Mouse (Mus musculus) neural tube, embryonic 13.5 days (tissue): ENCODE measurements around the gene Rprm. TPM values are rescaled to one million over a fixed set of nuclear protein-coding genes. Genes with fewer than 3 reads are reported as not detected.
A peak's percentile ranks its signal among the peaks of the same experiment; 100 is the strongest.

Experiments used
- ATAC-seq: fragments of 200-750 bp; cut with Nextera tagmentation; 2 replicates; pipeline ENCODE4 v1.8.0; 2017; ENCODE audit warnings: low read depth, mild to moderate bottlenecking, moderate TSS enrichment, moderate library complexity
- H3K27ac ChIP-seq: fragments of 300-500 bp; sonication (generic); replicated peaks from 2 replicates; pipeline ENCODE4 v1.5.1; 2015; ENCODE audit warnings: moderate library complexity, mild to moderate bottlenecking, inconsistent platforms
- H3K27me3 ChIP-seq: fragments of 300-500 bp; sonication (generic); 2 replicates; pipeline ENCODE4 v1.6.1; 2015; ENCODE audit warnings: mild to moderate bottlenecking, inconsistent platforms
- H3K36me3 ChIP-seq: fragments of 300-500 bp; sonication (generic); 2 replicates; pipeline ENCODE4 v1.6.1; 2015; ENCODE audit warnings: mild to moderate bottlenecking, inconsistent platforms
- H3K4me1 ChIP-seq: fragments of 300-500 bp; sonication (generic); replicated peaks from 2 replicates; pipeline ENCODE4 v1.6.1; 2015; ENCODE audit warnings: inconsistent platforms
- H3K4me2 ChIP-seq: fragments of 300-500 bp; sonication (generic); 2 replicates; pipeline ENCODE4 v1.6.1; 2015; ENCODE audit warnings: inconsistent platforms, mild to moderate bottlenecking, moderate library complexity
- H3K4me3 ChIP-seq: fragments of 300-500 bp; sonication (generic); 2 replicates; pipeline ENCODE4 v1.5.1; 2015; ENCODE audit warnings: mild to moderate bottlenecking, inconsistent platforms
- H3K9ac ChIP-seq: fragments of 300-500 bp; sonication (generic); 2 replicates; pipeline ENCODE4 v1.6.1; 2015; ENCODE audit warnings: moderate library complexity, mild to moderate bottlenecking, inconsistent platforms
- H3K9me3 ChIP-seq: fragments of 300-500 bp; sonication (generic); 2 replicates; pipeline ENCODE4 v1.6.1; 2016; ENCODE audit warnings: inconsistent platforms
- WGBS: fragments of 180-500 bp; shearing (Covaris S2); methylation state at CpG from one replicate; pipeline ENCODE4 v1.1.7; 2015; 5-methylcytosine and 5-hydroxymethylcytosine counted together
- polyA plus RNA-seq: library from polyadenylated mRNA; unstranded; fragments of >200 nt; fragmentation: Nextera tagmentation; extraction: Ambion mirVana; gene quantifications from 2 replicates; pipeline ENCODE4 v1.2.1, GENCODE M21; 2015

Gene Rprm
- 171 and 187 TPM in 2 replicates for polyA plus RNA-seq

GRCm38 (mm10) chr2:54085430-54086087 is at the start of gene Rprm:
TSS of gene Rprm (minus strand) at chr2:54085552.
- peak within 1 kb of the TSS; percentile 59 for H3K4me3 ChIP-seq
- ATAC-seq = peak; percentile 92
- WGBS = 6% methylated on average over 27 of the region's 27 CpGs

GRCm38 (mm10) chr2:54119305-54119704 is 34.0 kb upstream of the Rprm start:
- ATAC-seq = peak; percentile 43; the same call in 1 of the 2 replicates
- Histone ChIP-seq H3K4me1 (no peaks in the 10 kb centered on the region; the same call in 1 of the 2 replicates), H3K4me2 (peak overlapping the region; percentile 16; the same call in 1 of the 2 replicates)

More at GRCm38 (mm10) chr2:54085430-54086087, at the start of gene Rprm:
- no peaks in the 10 kb centered on the region for H3K36me3 ChIP-seq
- peak within 1 kb of the TSS; percentile 88 for H3K4me2 ChIP-seq
- H3K4me1 ChIP-seq = peaks cover 29% of the 10 kb centered on the region
- H3K27me3 ChIP-seq = peaks cover 4% of the 10 kb centered on the region; the same call in 1 of the 2 replicates
- H3K9me3 ChIP-seq = no peaks in the 10 kb centered on the region
- H3K27ac ChIP-seq = peak within 1 kb of the TSS; percentile 82
- H3K9ac ChIP-seq = peak within 1 kb of the TSS; percentile 74

DNA sequence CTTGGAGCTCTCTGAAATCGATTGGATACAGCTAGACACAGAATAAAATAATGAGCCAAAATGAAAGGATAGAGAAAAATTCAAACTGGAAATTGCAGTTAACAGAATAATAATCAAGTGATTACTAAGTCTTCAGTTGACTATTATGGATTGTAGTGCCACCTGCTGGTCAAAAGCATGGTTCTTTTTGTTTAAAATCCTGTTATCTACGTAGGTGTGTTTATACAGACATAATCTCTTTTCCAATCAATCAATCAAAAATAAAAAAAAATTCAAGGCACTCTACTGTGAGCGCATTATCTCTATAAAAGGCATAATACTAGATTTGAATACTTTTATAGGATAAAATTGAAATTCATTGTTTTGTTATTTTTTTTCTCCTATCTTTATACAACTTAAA is 33.5 kb upstream of the Rprm start:
- 0 out of 2 replicates have a peak, but pooled peaks have one; percentile 15 for ATAC-seq
- H3K4me2 ChIP-seq = no peak overlapping the region; the same call in 1 of the 2 replicates
- H3K4me3 ChIP-seq = no peak overlapping the region
- no peaks in the 10 kb centered on the region for H3K27me3 ChIP-seq
- no peaks in the 10 kb centered on the region for H3K9me3 ChIP-seq
- whole genome bisulfite sequencing = 26% methylated on average over 3 of the region's 3 CpGs
- H3K27ac ChIP-seq = no peak overlapping the region
- no peak overlapping the region for H3K9ac ChIP-seq
- no peaks in the 10 kb centered on the region for H3K36me3 ChIP-seq
- no peaks in the 10 kb centered on the region; the same call in 1 of the 2 replicates for H3K4me1 ChIP-seq

More at GRCm38 (mm10) chr2:54119305-54119704, 34.0 kb upstream of the Rprm start:
- Histone ChIP-seq H3K9ac (no peak overlapping the region), H3K27ac (no peak overlapping the region), H3K27me3 (no peaks in the 10 kb centered on the region), H3K9me3 (no peaks in the 10 kb centered on the region), H3K36me3 (no peaks in the 10 kb centered on the region), H3K4me3 (no peak overlapping the region)
- WGBS = 56% methylated on average over 6 of the region's 6 CpGs

DNA sequence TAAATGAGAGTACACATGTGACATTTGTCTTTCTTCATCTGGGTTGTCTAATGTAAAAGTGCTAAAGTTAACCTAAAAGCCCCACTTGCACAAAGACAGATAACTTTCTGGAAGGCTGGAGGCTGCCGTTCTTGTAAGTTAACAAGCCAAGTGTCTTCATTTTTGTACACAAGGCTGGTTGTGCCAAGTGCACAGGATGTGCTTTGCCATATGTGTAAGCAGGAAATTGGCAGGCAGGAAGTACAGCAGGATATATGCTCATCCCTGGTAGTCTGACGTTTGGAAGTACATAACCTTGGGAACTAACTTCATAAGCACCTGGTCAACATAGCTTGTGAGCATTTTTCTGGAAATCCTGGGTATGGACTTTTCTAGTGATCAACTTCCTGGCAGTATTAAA is 25.9 kb upstream of the Rprm start:
- no peak overlapping the region for H3K4me2 ChIP-seq
- H3K27ac ChIP-seq = no peak overlapping the region
- H3K36me3 ChIP-seq = no peaks in the 10 kb centered on the region
- H3K27me3 ChIP-seq = no peaks in the 10 kb centered on the region
- WGBS = 85% methylated on average over 2 of the region's 2 CpGs
- no peak for ATAC-seq
- H3K9ac ChIP-seq = no peak overlapping the region
- H3K4me1 ChIP-seq = no peaks in the 10 kb centered on the region
- no peaks in the 10 kb centered on the region for H3K9me3 ChIP-seq
- no peak overlapping the region for H3K4me3 ChIP-seq

DNA sequence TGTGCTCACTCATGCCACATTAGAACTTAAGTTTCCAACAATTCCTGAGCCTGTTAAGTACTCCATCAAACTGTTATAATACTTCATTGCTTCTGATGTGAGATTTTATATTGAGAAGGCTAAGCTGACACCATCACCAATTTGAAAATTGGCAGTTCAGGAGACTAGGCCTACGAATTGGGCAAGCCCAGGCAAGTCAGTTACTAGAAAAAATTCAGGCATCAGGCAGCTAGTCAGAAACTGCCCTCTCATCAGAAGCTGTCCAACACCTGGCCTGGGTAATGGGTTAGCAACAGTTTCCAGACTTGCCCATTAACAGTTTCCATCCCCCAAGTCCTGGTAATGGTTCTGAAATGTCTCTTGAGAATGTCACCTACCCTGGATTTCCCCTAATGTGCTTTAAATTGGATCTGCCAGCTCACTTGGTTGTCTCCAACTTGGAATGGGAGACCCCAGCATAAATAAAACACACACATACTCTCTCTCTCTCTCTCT is 20.9 kb upstream of the Rprm start:
- no peak overlapping the region for H3K9ac ChIP-seq
- ATAC-seq = no peak
- 81% methylated on average over 1 of the region's 1 CpGs for WGBS

GRCm38 (mm10) chr2:54099939-54100338 is 14.6 kb upstream of the Rprm start:
- 82% methylated on average over 1 of the region's 1 CpGs for WGBS
- ATAC-seq = no peak

More for the DNA sequence above, 20.9 kb upstream of the Rprm start:
- no peaks in the 10 kb centered on the region for H3K27me3 ChIP-seq
- no peaks in the 10 kb centered on the region for H3K9me3 ChIP-seq
- H3K4me1 ChIP-seq = no peaks in the 10 kb centered on the region
- no peaks in the 10 kb centered on the region for H3K36me3 ChIP-seq
- H3K4me3 ChIP-seq = no peak overlapping the region
- no peak overlapping the region for H3K4me2 ChIP-seq
- no peak overlapping the region for H3K27ac ChIP-seq

DNA sequence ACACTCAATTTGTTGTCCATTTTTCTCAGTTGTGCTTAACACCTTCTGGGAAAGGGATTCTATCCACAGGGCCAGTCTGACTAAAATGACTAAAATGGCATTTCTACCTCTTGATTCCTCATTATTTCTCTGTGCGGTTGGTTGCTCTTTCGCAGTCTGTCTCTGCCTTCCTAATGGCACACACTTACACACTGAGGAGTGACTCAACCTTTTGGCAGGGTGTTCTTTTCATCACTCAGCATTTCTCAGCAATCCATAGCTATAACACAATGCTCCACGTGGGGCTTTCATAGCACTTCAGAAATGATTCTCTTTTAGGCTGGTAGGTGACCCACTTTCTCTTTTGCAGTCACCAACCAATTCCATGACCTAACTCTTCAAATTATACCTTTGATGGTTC is 7.3 kb upstream of the Rprm start:
- 89% methylated on average over 3 of the region's 3 CpGs for WGBS
- ATAC-seq = no peak
- Histone ChIP-seq H3K36me3 (no peaks in the 10 kb centered on the region), H3K9me3 (no peaks in the 10 kb centered on the region), H3K27me3 (no peaks in the 10 kb centered on the region), H3K4me1 (no peaks in the 10 kb centered on the region), H3K4me3 (no peak overlapping the region), H3K9ac (no peak overlapping the region), H3K4me2 (no peak overlapping the region), H3K27ac (no peak overlapping the region)

More at GRCm38 (mm10) chr2:54099939-54100338, 14.6 kb upstream of the Rprm start:
- no peaks in the 10 kb centered on the region for H3K36me3 ChIP-seq
- H3K27ac ChIP-seq = no peak overlapping the region
- no peak overlapping the region for H3K4me3 ChIP-seq
- no peak overlapping the region for H3K4me2 ChIP-seq
- no peak overlapping the region for H3K9ac ChIP-seq
- no peaks in the 10 kb centered on the region for H3K27me3 ChIP-seq
- H3K4me1 ChIP-seq = no peaks in the 10 kb centered on the region
- no peaks in the 10 kb centered on the region for H3K9me3 ChIP-seq

DNA sequence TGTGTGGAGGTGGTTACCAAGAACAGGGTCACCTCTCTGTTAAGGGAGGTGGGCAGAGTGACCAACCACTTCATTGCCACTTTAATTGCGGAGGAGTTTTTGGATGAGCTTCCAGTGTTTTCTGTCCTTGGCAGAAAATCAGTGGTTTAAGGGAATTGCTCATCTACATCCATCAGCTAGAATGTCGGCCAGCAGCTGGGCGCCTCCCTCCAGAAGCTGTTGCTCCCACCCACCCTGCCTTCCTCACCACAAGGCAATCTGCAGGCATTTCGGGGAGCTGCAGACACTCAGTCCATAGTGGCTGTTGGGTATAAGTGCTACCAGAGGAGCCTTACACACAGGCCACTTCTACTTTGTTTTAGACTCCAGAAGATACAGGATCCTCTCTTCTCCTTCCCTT is 902 bp upstream of the Rprm start:
- H3K27ac ChIP-seq = no peak overlapping the region
- H3K9ac ChIP-seq = no peak overlapping the region
- ATAC-seq = no peak
- peaks cover 4% of the 10 kb centered on the region; the same call in 1 of the 2 replicates for H3K27me3 ChIP-seq
- H3K4me2 ChIP-seq = no peak overlapping the region
- H3K36me3 ChIP-seq = no peaks in the 10 kb centered on the region
- no peak overlapping the region for H3K4me3 ChIP-seq
- peaks cover 29% of the 10 kb centered on the region for H3K4me1 ChIP-seq
- no peaks in the 10 kb centered on the region for H3K9me3 ChIP-seq
- 54% methylated on average over 4 of the region's 4 CpGs for WGBS

DNA sequence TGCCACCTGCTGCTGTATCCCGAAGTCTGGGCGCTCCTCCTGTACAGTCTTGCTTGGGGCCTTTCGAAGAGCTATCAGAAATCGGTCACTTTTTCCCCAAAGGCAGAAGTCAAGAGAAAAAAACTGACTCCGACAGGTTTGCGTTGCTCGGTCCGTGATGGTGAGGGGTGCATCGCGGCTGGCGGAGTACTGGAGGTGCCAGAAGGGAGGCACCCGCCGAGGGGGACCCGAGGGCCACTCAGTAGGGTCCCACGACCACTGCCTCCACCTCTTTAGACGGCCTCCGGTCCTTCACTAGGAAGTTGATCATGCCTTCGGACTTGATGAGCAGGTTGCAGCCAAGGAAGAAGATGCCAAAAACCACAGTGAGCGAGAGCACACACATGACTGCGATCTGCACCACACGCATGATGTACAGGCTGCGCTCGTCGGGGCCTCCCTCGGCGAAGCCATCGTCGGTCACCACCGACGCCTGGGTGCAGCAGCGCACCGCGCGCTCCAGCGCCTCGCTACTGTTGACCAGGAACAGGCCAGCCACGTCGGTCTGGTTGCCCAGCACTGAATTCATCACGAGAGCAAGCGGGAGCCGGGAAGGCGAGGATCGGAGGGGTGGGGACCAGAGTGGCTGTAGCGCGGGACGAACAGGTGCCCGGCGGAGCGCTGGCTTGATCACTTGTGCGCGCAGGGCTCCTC is 469 bp downstream of the Rprm start:
- Histone ChIP-seq H3K27ac (peak overlapping the region; percentile 82), H3K4me3 (peak overlapping the region; percentile 59), H3K4me1 (peaks cover 29% of the 10 kb centered on the region), H3K9ac (peak overlapping the region; percentile 74), H3K27me3 (peaks cover 4% of the 10 kb centered on the region; the same call in 1 of the 2 replicates), H3K4me2 (peak overlapping the region; percentile 88), H3K9me3 (no peaks in the 10 kb centered on the region), H3K36me3 (no peaks in the 10 kb centered on the region)
- WGBS = under 1% methylated on average over 51 of the region's 51 CpGs
- ATAC-seq = peak; percentile 83

- Histone ChIP-seq H3K4me1 (peaks cover 35% of the 10 kb centered on the region), H3K36me3 (no peaks in the 10 kb centered on the region), H3K9me3 (no peaks in the 10 kb centered on the region), H3K27me3 (peaks cover 4% of the 10 kb centered on the region; the same call in 1 of the 2 replicates), H3K27ac (peak overlapping the region; percentile 82), H3K9ac (peak overlapping the region; percentile 74), H3K4me3 (peak overlapping the region; percentile 59), H3K4me2 (peak overlapping the region; percentile 88)
- peak; percentile 52 for ATAC-seq
- WGBS = under 1% methylated on average over 29 of the region's 29 CpGs
Measured at GRCm38 (mm10) chr2:54083861-54084736, 1.3 kb downstream of the Rprm start.

GRCm38 (mm10) chr2:54078961-54079360 is 6.4 kb downstream of the Rprm start:
- Histone ChIP-seq H3K36me3 (no peaks in the 10 kb centered on the region), H3K4me3 (no peak overlapping the region), H3K4me1 (peaks cover 28% of the 10 kb centered on the region), H3K27me3 (no peaks in the 10 kb centered on the region), H3K9ac (no peak overlapping the region), H3K27ac (no peak overlapping the region), H3K9me3 (no peaks in the 10 kb centered on the region), H3K4me2 (0 out of 2 replicates have a peak overlapping the region, but pooled peaks have one; percentile 4)
- WGBS = 52% methylated on average over 7 of the region's 7 CpGs
- ATAC-seq = peak; percentile 59; the same call in 1 of the 2 replicates
